Mouse (Mus musculus) liver, embryonic 13.5 days (tissue): ENCODE measurements around the gene Hnf4a. TPM values are rescaled to one million over a fixed set of nuclear protein-coding genes. Genes with fewer than 3 reads are reported as not detected.
A peak's percentile ranks its signal among the peaks of the same experiment; 100 is the strongest.

Experiments used
- ATAC-seq: fragments of 200-750 bp; cut with Nextera tagmentation; 2 replicates; pipeline ENCODE4 v1.8.0; 2017; ENCODE audit warnings: low read depth, mild to moderate bottlenecking, moderate number of reproducible peaks, moderate library complexity
- DNase-seq: peaks from one replicate; pipeline ENCODE4 v3.0.0; 2022
- H3K27ac ChIP-seq: fragments of 300-500 bp; sonication (generic); 2 replicates; pipeline ENCODE4 v1.5.1; 2015; ENCODE audit warnings: moderate library complexity, mild to moderate bottlenecking, inconsistent platforms
- H3K27me3 ChIP-seq: fragments of 300-500 bp; sonication (generic); 2 replicates; pipeline ENCODE4 v1.6.1; 2015; ENCODE audit warnings: mild to moderate bottlenecking, inconsistent platforms
- H3K36me3 ChIP-seq: fragments of 300-500 bp; sonication (generic); 2 replicates; pipeline ENCODE4 v1.6.1; 2015; ENCODE audit warnings: mild to moderate bottlenecking, inconsistent platforms
- H3K4me1 ChIP-seq: fragments of 300-500 bp; sonication (generic); replicated peaks from 2 replicates; pipeline ENCODE4 v1.6.1; 2015; ENCODE audit warnings: inconsistent platforms
- H3K4me2 ChIP-seq: fragments of 300-500 bp; sonication (generic); 2 replicates; pipeline ENCODE4 v1.6.1; 2015; ENCODE audit warnings: inconsistent platforms, mild to moderate bottlenecking, moderate library complexity
- H3K4me3 ChIP-seq: fragments of 300-500 bp; sonication (generic); replicated peaks from 2 replicates; pipeline ENCODE4 v1.5.1; 2015; ENCODE audit warnings: mild to moderate bottlenecking, inconsistent platforms
- H3K9ac ChIP-seq: fragments of 300-500 bp; sonication (generic); 2 replicates; pipeline ENCODE4 v1.6.1; 2015; ENCODE audit warnings: mild to moderate bottlenecking, inconsistent platforms
- H3K9me3 ChIP-seq: fragments of 300-500 bp; sonication (generic); replicated peaks from 2 replicates; pipeline ENCODE4 v1.6.1; 2016; ENCODE audit warnings: inconsistent platforms
- WGBS: fragments of 180-500 bp; shearing (Covaris S2); methylation state at CpG from one replicate; pipeline ENCODE4 v1.1.7; 2015; ENCODE audit not compliant: insufficient replicate concordance; 5-methylcytosine and 5-hydroxymethylcytosine counted together
- polyA plus RNA-seq: library from polyadenylated mRNA; unstranded; fragments of >200 nt; fragmentation: Nextera tagmentation; extraction: Ambion mirVana; gene quantifications from 2 replicates; pipeline ENCODE4 v1.2.1, GENCODE M21; 2015

Hnf4a gene
- polyA plus RNA-seq, 1 experiment from 2014 or later, result 12.3 TPM

- H3K9ac ChIP-seq, result no peak overlapping the region
- no peak overlapping the region for H3K4me3 ChIP-seq
- no peaks in the 10 kb centered on the region for H3K27me3 ChIP-seq
- H3K27ac ChIP-seq, result no peak overlapping the region
- H3K9me3 ChIP-seq, result no peaks in the 10 kb centered on the region
- no peaks in the 10 kb centered on the region for H3K36me3 ChIP-seq
- ATAC-seq (no peak), DNase-seq (no peak)
- H3K4me1 ChIP-seq, result peaks cover 50% of the 10 kb centered on the region
- 30% methylated on average over 2 of the region's 2 CpGs for WGBS
- H3K4me2 ChIP-seq, result no peak overlapping the region
These were observed 88.5 kb downstream of the Hnf4a start for GRCm38 (mm10) chr2:163595119-163595518.

- peaks cover 39% of the 10 kb centered on the region for H3K4me1 ChIP-seq
- DNase-seq (no peak), ATAC-seq (no peak)
- H3K27me3 ChIP-seq, result no peaks in the 10 kb centered on the region
- no peak overlapping the region for H3K4me2 ChIP-seq
- no peak overlapping the region for H3K9ac ChIP-seq
- H3K9me3 ChIP-seq, result no peaks in the 10 kb centered on the region
- H3K36me3 ChIP-seq, result no peaks in the 10 kb centered on the region
- H3K27ac ChIP-seq, result no peak overlapping the region
- 48% methylated on average over 13 of the region's 13 CpGs for WGBS
- no peak overlapping the region for H3K4me3 ChIP-seq
These were observed 89.7 kb downstream of the Hnf4a start for GRCm38 (mm10) chr2:163596057-163596872.

GRCm38 (mm10) chr2:163596873-163597155 lies 90.2 kb downstream of the Hnf4a start:
- ATAC-seq, result no peak
- peaks cover 41% of the 10 kb centered on the region for H3K4me1 ChIP-seq

GRCm38 (mm10) chr2:163597661-163598060 lies 91.1 kb downstream of the Hnf4a start:
- Histone ChIP-seq H3K4me1 (peaks cover 48% of the 10 kb centered on the region), H3K27ac (no peak overlapping the region), H3K4me2 (no peak overlapping the region), H3K9me3 (no peaks in the 10 kb centered on the region), H3K36me3 (no peaks in the 10 kb centered on the region), H3K4me3 (no peak overlapping the region), H3K27me3 (no peaks in the 10 kb centered on the region), H3K9ac (no peak overlapping the region)
- DNase-seq (peak; percentile 42), ATAC-seq (no peak)
- WGBS, result 46% methylated on average over 4 of the region's 4 CpGs

More at GRCm38 (mm10) chr2:163596873-163597155, 90.2 kb downstream of the Hnf4a start:
- no peak overlapping the region for H3K4me2 ChIP-seq
- H3K4me3 ChIP-seq, result no peak overlapping the region
- H3K36me3 ChIP-seq, result no peaks in the 10 kb centered on the region
- no peak overlapping the region for H3K9ac ChIP-seq
- no peak for DNase-seq
- no peaks in the 10 kb centered on the region for H3K27me3 ChIP-seq
- H3K9me3 ChIP-seq, result no peaks in the 10 kb centered on the region
- 24% methylated on average over 3 of the region's 3 CpGs for WGBS
- no peak overlapping the region for H3K27ac ChIP-seq

GRCm38 (mm10) chr2:163599226-163599625 lies 92.6 kb downstream of the Hnf4a start:
- ATAC-seq, result no peak
- 3% methylated on average over 1 of the region's 1 CpGs for WGBS

GRCm38 (mm10) chr2:163601066-163601465 lies 94.5 kb downstream of the Hnf4a start:
- Histone ChIP-seq H3K36me3 (no peaks in the 10 kb centered on the region), H3K4me1 (peaks cover 59% of the 10 kb centered on the region), H3K27ac (0 out of 2 replicates have a peak overlapping the region, but pooled peaks have one; percentile 37), H3K4me2 (no peak overlapping the region), H3K9me3 (no peaks in the 10 kb centered on the region), H3K27me3 (no peaks in the 10 kb centered on the region), H3K4me3 (no peak overlapping the region), H3K9ac (no peak overlapping the region)
- ATAC-seq (no peak), DNase-seq (no peak)
- 87% methylated on average over 7 of the region's 7 CpGs for WGBS

More at GRCm38 (mm10) chr2:163599226-163599625, 92.6 kb downstream of the Hnf4a start:
- H3K36me3 ChIP-seq, result no peaks in the 10 kb centered on the region
- DNase-seq, result peak; percentile 56
- H3K4me1 ChIP-seq, result peaks cover 59% of the 10 kb centered on the region
- H3K27ac ChIP-seq, result no peak overlapping the region
- H3K27me3 ChIP-seq, result no peaks in the 10 kb centered on the region
- no peak overlapping the region for H3K9ac ChIP-seq
- H3K4me2 ChIP-seq, result no peak overlapping the region
- H3K9me3 ChIP-seq, result no peaks in the 10 kb centered on the region
- no peak overlapping the region for H3K4me3 ChIP-seq

GRCm38 (mm10) chr2:163601712-163602100 lies 95.1 kb downstream of the Hnf4a start:
- Histone ChIP-seq H3K36me3 (no peaks in the 10 kb centered on the region), H3K4me3 (peak overlapping the region; percentile 94), H3K4me1 (peaks cover 56% of the 10 kb centered on the region), H3K9ac (peak overlapping the region; percentile 95), H3K27ac (peak overlapping the region; percentile 37; the same call in 1 of the 2 replicates), H3K9me3 (no peaks in the 10 kb centered on the region), H3K4me2 (peak overlapping the region; percentile 99), H3K27me3 (no peaks in the 10 kb centered on the region)
- WGBS, result 60% methylated on average over 7 of the region's 7 CpGs
- DNase-seq (no peak), ATAC-seq (no peak)

- H3K27me3 ChIP-seq, result no peaks in the 10 kb centered on the region
- WGBS, result under 1% methylated on average over 57 of the region's 57 CpGs
- ATAC-seq (peak; percentile 90), DNase-seq (peak; percentile 84)
- H3K9ac ChIP-seq, result peak within 1 kb of the TSS; percentile 95
- H3K4me1 ChIP-seq, result peaks cover 53% of the 10 kb centered on the region
- peak within 1 kb of the TSS; percentile 94 for H3K4me3 ChIP-seq
- H3K36me3 ChIP-seq, result peaks cover 4% of the 10 kb centered on the region; the same call in 1 of the 2 replicates
- no peaks in the 10 kb centered on the region for H3K9me3 ChIP-seq
- peak within 1 kb of the TSS; percentile 89 for H3K27ac ChIP-seq
- H3K4me2 ChIP-seq, result peak within 1 kb of the TSS; percentile 99
These were observed 95.7 kb downstream of the Hnf4a start, which contains the start of gene Ttpal for GRCm38 (mm10) chr2:163602101-163602971. Ttpal (plus strand) TSS chr2:163602314.

- Histone ChIP-seq H3K4me2 (0 out of 2 replicates have a peak overlapping the region, but pooled peaks have one; percentile 6), H3K9me3 (no peaks in the 10 kb centered on the region), H3K27ac (no peak overlapping the region), H3K4me1 (peaks cover 57% of the 10 kb centered on the region), H3K36me3 (peaks cover 30% of the 10 kb centered on the region), H3K27me3 (no peaks in the 10 kb centered on the region), H3K9ac (0 out of 2 replicates have a peak overlapping the region, but pooled peaks have one; percentile 29), H3K4me3 (no peak overlapping the region)
- no peak for ATAC-seq
- DNase-seq, result no peak
- WGBS, result 77% methylated on average over 7 of the region's 7 CpGs
These were observed 99.6 kb downstream of the Hnf4a start for GRCm38 (mm10) chr2:163606161-163606560.

GRCm38 (mm10) chr2:163608008-163608407 lies 101.4 kb downstream of the Hnf4a start:
- no peak overlapping the region for H3K4me3 ChIP-seq
- WGBS, result 80% methylated on average over 7 of the region's 7 CpGs
- ATAC-seq, result no peak
- no peak overlapping the region for H3K4me2 ChIP-seq
- H3K9ac ChIP-seq, result no peak overlapping the region
- H3K27me3 ChIP-seq, result no peaks in the 10 kb centered on the region
- H3K4me1 ChIP-seq, result peaks cover 41% of the 10 kb centered on the region
- H3K27ac ChIP-seq, result no peak overlapping the region
- H3K9me3 ChIP-seq, result no peaks in the 10 kb centered on the region
- DNase-seq, result no peak
- H3K36me3 ChIP-seq, result peaks cover 47% of the 10 kb centered on the region

- Histone ChIP-seq H3K36me3 (peaks cover 62% of the 10 kb centered on the region), H3K27ac (no peak overlapping the region), H3K9ac (no peak overlapping the region), H3K4me2 (no peak overlapping the region), H3K4me1 (peaks cover 33% of the 10 kb centered on the region), H3K4me3 (no peak overlapping the region), H3K27me3 (no peaks in the 10 kb centered on the region), H3K9me3 (no peaks in the 10 kb centered on the region)
- no peak for ATAC-seq
- DNase-seq, result no peak
- 80% methylated on average over 12 of the region's 12 CpGs for WGBS
These were observed 102.8 kb downstream of the Hnf4a start for GRCm38 (mm10) chr2:163609281-163609975.
